Mouse (Mus musculus): ENCODE data around the gene Rtf2.

Rtf2 gene

GRCm38 (mm10) chr2:172439843-172440639 lies at the start of gene Rtf2:
Gene Rtf2 (plus strand): TSS chr2:172440556.
- peak; percentile 99 for DNase-seq (ENCODE audit: inconsistent ontology term)

- DNase-seq (ENCODE audit: inconsistent ontology term): no peak
These were observed 48.3 kb upstream of the Rtf2 start for GRCm38 (mm10) chr2:172392041-172392521.

DNA sequence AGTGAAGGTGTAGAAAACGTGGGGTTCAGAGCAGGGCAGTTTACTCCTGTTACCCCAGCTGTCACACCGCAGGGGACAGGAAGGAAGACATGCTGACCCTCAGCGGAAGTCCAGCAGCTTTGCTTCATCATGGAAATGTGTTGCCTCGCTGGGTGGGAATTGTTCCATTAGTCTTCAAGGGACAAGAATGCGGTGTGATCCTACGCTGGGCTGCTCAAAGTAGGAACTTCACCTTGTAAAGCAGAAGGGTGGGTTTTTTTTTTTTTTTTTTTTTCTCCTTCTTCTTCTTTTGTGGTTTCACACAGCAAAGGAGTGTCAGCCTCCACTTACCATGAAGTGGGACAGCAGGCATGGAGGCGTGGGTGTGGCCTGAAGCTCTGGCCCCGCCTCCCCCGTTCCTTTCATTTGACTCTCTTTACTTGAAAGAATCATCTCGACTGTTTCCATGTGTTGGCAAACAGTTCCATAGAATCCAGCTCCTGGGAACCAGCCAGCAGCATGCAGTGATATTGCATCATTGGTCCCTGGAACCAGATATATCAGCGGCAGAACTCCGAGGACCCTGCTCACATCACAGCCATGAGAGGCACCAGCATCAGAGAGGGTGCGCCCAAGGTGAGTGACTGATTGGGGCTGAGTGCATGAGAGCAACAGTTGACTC lies 46.8 kb upstream of the Rtf2 start, which contains the start of gene Cass4:
TSS of gene Cass4 (plus strand) at position 404 of the 661 bp plus-strand sequence.
- no peak for DNase-seq (ENCODE audit: inconsistent ontology term)

DNA sequence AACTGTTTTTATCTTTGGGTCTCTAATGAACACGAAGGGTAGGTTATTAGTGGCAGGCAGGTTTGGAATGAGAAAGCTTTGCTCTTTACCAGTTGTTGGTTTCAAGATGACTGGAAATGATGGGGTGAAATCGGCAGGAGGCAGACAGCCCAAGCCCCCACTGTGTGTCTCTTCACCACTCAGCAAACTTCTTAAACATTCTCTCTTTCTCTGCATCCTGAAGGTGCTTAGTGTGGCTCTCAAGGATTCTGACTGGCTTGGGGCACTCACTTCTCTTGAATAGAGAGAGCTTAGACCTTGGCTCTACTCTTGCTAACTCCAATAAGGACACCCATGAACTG lies 46.3 kb upstream of the Rtf2 start:
- no peak for DNase-seq (ENCODE audit: inconsistent ontology term)

GRCm38 (mm10) chr2:172394671-172395070 lies 45.7 kb upstream of the Rtf2 start:
- no peak for DNase-seq (ENCODE audit: inconsistent ontology term)

DNA sequence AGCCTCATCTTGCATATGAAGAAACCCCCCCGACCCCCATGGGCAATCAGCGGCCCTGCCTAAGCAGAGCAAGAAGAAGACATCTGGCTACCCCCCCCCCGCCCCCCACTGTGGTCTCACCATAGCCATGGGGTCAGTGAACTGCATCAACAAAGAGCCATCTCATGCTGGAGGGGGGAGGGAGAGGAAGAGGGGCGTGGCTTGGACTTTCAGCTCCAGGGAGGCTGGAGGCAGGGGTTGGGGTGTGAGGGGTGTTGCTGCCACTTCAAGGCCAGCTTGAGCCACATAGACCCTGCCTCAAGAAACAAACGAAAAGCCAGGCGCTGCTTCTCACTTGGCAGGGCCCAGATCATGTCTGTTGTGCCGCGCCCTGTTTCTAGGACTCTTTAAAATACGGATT lies 44.4 kb upstream of the Rtf2 start:
- DNase-seq (ENCODE audit: inconsistent ontology term): no peak

- DNase-seq (ENCODE audit: inconsistent ontology term): peak; percentile 24
These were observed 40.5 kb upstream of the Rtf2 start for GRCm38 (mm10) chr2:172399901-172400300.

DNA sequence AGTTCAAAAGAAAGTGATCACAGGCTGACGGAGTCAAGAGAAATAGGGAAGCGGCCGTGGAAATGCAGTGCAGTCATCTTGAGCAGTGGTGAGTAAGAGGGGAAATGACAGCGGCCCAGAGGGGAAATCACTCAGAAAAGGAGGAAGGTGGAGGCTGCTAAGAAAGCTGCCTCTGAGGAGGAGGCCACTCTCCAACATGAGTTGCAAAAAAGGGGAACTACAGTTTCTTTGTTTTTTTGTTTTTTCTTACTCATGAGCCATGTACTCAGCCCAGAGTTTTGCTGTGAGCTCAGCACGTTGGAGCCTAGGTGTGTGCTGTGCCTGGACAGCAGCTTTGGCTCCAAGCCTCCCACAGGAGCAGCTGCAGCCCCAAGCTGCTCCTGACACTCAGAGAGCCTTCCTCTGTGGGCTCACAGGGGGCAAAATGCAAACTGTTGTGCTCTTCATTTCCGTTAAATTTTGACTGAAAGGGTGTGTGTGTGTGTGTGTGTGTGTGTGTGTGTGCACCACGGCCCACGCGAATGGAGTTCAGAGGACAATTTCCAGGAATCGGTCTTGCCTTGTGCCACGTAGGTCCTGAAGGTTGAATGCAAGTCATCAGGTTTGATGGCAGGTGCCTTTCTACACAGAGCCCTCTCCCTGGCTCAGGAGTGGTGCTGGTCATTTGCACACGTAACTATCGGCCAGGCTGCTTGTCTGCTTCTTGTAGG lies 39.1 kb upstream of the Rtf2 start:
- no peak for DNase-seq (ENCODE audit: inconsistent ontology term)

GRCm38 (mm10) chr2:172404239-172404638 lies 36.1 kb upstream of the Rtf2 start:
- no peak for DNase-seq (ENCODE audit: inconsistent ontology term)

DNA sequence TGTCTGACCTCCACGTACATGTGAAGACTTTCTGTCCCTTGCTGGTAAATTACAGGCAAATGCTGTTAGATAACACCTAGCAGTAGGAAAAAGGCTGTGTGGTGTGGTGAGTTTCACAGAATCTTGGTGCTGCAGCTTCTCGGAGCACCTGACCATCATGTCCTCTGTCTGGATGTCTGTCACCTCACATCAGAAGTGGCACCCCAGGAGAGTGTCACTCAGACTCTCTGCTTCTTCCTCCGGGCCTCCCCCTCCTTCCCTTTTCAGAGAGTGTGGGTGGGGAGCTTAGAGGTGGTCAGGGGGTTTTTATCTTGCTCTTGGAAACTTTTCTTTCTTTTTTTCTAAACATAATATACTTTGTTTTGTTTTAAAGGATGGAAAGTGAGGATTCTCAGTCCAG lies 35.3 kb upstream of the Rtf2 start:
- DNase-seq (ENCODE audit: inconsistent ontology term): no peak

DNA sequence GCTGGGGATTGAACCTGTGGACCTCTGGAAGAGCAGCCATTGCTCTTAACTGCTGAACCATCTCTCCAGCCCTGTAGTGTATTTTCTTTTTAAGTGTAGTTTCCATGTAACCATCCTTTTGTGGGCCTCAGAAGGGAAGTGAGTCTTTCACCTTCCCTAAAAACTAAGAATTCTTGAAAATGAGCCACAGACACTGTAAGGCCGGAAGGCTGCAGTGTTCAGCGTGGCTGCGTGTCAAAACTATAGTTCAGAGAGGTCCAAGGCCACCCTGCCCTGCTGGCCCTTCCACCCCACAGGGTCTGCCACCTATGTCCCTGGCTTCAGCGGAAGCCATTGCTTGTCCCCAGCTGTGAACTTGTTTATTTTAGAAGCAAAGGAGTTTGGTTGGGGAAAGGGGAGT lies 34.2 kb upstream of the Rtf2 start:
- no peak for DNase-seq (ENCODE audit: inconsistent ontology term)

DNA sequence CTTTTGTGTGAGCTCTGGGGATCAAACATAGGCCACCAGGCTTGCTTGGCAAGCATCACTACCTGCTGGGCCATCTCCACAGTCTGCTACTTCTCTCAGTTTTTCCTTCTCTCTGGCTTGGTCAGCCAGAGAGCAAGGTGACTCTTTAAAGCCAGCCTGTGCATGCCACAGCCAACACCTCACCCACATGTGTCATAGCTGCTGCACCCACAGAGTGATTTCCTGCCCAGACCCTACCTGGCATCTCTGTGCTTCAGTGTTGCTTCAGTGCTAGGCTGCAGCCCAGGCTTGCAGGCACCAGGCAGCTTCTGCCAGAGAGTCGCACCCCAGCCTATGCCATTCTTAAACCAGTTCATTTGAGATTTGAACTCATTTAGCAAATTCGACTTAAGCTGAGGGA lies 32.9 kb upstream of the Rtf2 start:
- DNase-seq (ENCODE audit: inconsistent ontology term): no peak

DNA sequence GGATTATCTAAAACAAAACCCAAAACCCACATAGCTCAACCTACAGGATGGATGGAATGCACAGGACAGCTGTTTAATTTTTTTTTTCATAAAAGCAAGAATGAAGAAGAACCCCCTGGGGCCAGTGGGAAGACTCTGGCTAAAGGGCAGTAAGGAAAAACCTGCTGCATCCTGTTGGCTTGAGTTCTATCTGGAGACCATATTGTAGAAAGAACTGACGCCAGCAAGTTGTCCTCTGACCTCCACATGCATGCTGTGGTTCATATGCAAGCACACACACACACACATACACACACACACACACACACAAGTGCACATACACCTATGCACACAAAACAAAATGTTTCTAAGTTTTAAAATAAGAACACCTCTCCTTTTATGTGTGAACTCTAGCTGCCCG lies 29.7 kb upstream of the Rtf2 start:
- DNase-seq (ENCODE audit: inconsistent ontology term): no peak

- peak; percentile 80 for DNase-seq (ENCODE audit: inconsistent ontology term)
These were observed 29.3 kb upstream of the Rtf2 start for GRCm38 (mm10) chr2:172411091-172411490.

DNA sequence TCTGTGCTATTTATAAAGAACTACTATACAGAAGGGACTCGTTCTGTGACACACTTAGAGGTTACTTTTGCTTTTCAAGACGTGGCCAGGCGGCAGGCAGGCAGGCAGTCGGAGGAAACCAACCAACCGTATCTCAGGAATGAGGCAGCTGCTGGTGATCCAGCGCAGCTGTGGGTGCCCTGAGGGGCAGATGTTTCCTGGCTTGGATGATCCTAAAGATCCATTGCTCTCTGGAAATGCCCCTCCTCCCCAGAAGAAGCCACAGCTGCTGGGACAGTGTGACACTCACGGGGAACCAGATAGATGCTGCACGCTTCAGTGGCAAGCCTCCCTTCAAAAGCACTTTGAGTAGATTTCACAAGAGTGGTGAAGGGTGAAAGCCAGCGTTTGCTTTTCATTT lies 27.9 kb upstream of the Rtf2 start:
- DNase-seq (ENCODE audit: inconsistent ontology term): peak; percentile 58

DNA sequence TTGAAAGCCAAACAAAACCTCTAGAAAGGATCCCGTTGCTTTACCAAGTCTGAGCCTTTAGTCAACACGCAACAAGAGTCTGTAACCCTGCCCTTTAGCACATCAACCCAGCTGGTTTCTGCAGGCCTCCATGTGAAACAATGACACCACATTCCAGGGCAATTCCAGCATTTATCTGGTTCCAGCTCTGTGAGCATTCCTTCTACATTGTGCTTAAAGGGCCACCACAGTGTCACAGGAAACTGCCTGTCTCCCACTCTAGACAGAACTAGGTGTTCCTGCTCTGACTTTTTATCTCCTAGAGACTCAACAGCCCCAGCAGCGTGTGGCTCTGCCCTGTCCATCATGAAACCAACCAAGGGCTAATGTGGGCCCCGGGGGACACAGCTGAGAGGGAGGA lies 27.1 kb upstream of the Rtf2 start:
- DNase-seq (ENCODE audit: inconsistent ontology term): peak; percentile 78

GRCm38 (mm10) chr2:172413894-172414293 lies 26.5 kb upstream of the Rtf2 start:
- DNase-seq (ENCODE audit: inconsistent ontology term): no peak

- DNase-seq (ENCODE audit: inconsistent ontology term): no peak
These were observed 24.1 kb upstream of the Rtf2 start for GRCm38 (mm10) chr2:172416218-172416617.

- no peak for DNase-seq (ENCODE audit: inconsistent ontology term)
These were observed 23.5 kb upstream of the Rtf2 start for GRCm38 (mm10) chr2:172416876-172417275.

DNA sequence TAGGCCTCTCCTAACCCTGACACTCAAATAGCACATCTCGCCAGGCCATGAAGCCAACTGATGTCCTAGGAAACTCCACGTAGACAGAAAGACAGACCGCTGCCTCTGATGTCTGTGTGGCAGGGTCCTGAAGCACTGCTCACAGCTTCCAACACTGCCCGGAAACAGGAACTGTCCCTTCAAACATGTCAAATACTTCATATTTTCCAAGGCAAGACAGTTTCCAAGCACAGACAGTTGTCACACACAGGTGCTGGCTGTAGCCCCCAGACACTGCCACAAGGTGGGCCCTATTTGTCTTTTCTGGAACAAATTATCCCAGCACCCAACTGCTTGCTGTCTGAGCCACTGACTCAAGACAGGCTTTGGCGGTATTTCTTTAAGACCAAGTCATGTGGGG lies 22.1 kb upstream of the Rtf2 start:
- DNase-seq (ENCODE audit: inconsistent ontology term): no peak

- DNase-seq (ENCODE audit: inconsistent ontology term): no peak
These were observed 9.7 kb upstream of the Rtf2 start for GRCm38 (mm10) chr2:172430609-172431008.

DNA sequence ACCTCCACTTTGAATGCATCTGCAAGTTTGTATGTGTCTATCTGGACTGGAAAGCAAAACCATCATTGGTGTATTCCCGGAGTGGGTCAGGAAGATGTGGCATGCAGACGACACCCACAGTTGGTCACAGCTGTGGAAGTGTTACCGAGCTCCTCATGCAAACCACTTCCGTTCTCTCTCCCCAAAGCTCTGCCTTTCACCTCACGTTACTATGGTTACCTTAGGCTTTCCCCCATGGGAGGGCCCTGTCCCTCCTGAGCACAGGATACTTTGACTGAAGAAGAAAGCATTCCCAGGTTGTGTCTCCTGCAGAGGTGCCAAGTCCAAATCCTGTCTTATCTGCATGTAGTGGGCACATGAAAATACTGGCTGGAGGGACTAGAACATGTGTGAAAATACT lies 6.6 kb upstream of the Rtf2 start:
- no peak for DNase-seq (ENCODE audit: inconsistent ontology term)
